Mouse (Mus musculus) liver, adult 2 months (tissue): Measurements from ENCODE around the gene Agr3. TPM values are rescaled to one million over a fixed set of nuclear protein-coding genes. Genes with fewer than 3 reads are reported as not detected.

ENCODE experiments used
- DNase-seq: peaks from one replicate; pipeline ENCODE4 v3.0.0-alpha.2; 2011; ENCODE audit warnings: low read depth, low spot score; ENCODE audit errors: extremely low read depth
- H3K27ac ChIP-seq: fragments of 200-500 bp; replicated peaks from 2 replicates; pipeline ENCODE4 v1.5.1; 2012; ENCODE audit warnings: low read depth, mild to moderate bottlenecking, control low read depth, inconsistent platforms, low read length; ENCODE audit not compliant: insufficient read depth
- H3K27me3 ChIP-seq: fragments of 200-500 bp; 2 replicates; pipeline ENCODE4 v1.6.1; 2012; ENCODE audit warnings: mild to moderate bottlenecking, moderate library complexity, low read length, inconsistent platforms; ENCODE audit not compliant: control insufficient read depth, insufficient read depth
- H3K36me3 ChIP-seq: fragments of 200-500 bp; 2 replicates; pipeline ENCODE4 v1.6.1; 2012; ENCODE audit warnings: low read length, inconsistent platforms; ENCODE audit not compliant: control insufficient read depth, insufficient read depth
- H3K4me1 ChIP-seq: fragments of 200-500 bp; 2 replicates; pipeline ENCODE4 v1.6.1; 2011; ENCODE audit warnings: low read length; ENCODE audit not compliant: control insufficient read depth, insufficient read depth
- H3K4me3 ChIP-seq: fragments of 200-500 bp; 2 replicates; pipeline ENCODE4 v1.5.1; 2011; ENCODE audit warnings: low read depth, mild to moderate bottlenecking, control low read depth, low read length, moderate library complexity; ENCODE audit not compliant: insufficient read depth
- H3K79me2 ChIP-seq: fragments of 200-500 bp; 2 replicates; pipeline ENCODE4 v1.6.1; 2012; ENCODE audit warnings: inconsistent platforms, mild to moderate bottlenecking, low read length, moderate library complexity; ENCODE audit not compliant: control insufficient read depth, insufficient read depth
- H3K9ac ChIP-seq: fragments of 200-500 bp; 2 replicates; pipeline ENCODE4 v1.6.1; 2012; ENCODE audit warnings: low read depth, mild to moderate bottlenecking, control low read depth, inconsistent platforms, low read length
- CTCF ChIP-seq: fragments of 200-500 bp; IDR thresholded peaks from 2 replicates; pipeline ENCODE4 v1.5.1; 2011; ENCODE audit warnings: low read depth, low read length, control low read depth
- POLR2A ChIP-seq: fragments of 200-500 bp; IDR thresholded peaks from 2 replicates; pipeline ENCODE4 v1.6.1; 2011; ENCODE audit warnings: low read length, control low read depth; ENCODE audit not compliant: insufficient read depth; ENCODE audit errors: extremely low read depth
- WGBS: fragments of 180-500 bp; shearing (Covaris S2); methylation state at CpG from one replicate; pipeline ENCODE4 v1.1.7; 2018; 5-methylcytosine and 5-hydroxymethylcytosine counted together
- polyA plus RNA-seq: library from polyadenylated mRNA; depleted of rRNA; stranded (reverse); fragments of >200 nt; gene quantifications from 2 replicates; pipeline ENCODE4 v1.2.3, GENCODE M21; 2012
- total RNA-seq: library from RNA; depleted of rRNA; stranded (reverse); fragments of >200 nt; gene quantifications from 2 replicates; pipeline ENCODE4 v1.2.3, GENCODE M21; 2014

The Agr3 gene
- total and polyA plus RNA-seq, 2 experiments: not detected

- H3K9ac ChIP-seq: no peak overlapping the region
- H3K27me3 ChIP-seq: no peaks in the 10 kb centered on the region
- H3K79me2 ChIP-seq: no peaks in the 10 kb centered on the region
- no peak overlapping the region for H3K27ac ChIP-seq
- whole genome bisulfite sequencing: 90% methylated on average over 3 of the region's 3 CpGs
- H3K4me1 ChIP-seq: no peaks in the 10 kb centered on the region
- no peak for TF ChIP-seq CTCF
- TF ChIP-seq POLR2A: no peak
- no peaks in the 10 kb centered on the region for H3K36me3 ChIP-seq
- DNase-seq: no peak
- no peak overlapping the region for H3K4me3 ChIP-seq
Observed at GRCm38 (mm10) chr12:35975898-35976297, 50.5 kb downstream of the Agr3 start.

GRCm38 (mm10) chr12:35977633-35978246, 52.3 kb downstream of the Agr3 start:
- DNase-seq: no peak
- 50% methylated on average over 6 of the region's 6 CpGs for WGBS
- TF ChIP-seq CTCF (no peak), POLR2A (no peak)
- Histone ChIP-seq H3K4me1 (no peaks in the 10 kb centered on the region; the same call in 1 of the 2 replicates), H3K9ac (no peak overlapping the region), H3K4me3 (no peak overlapping the region), H3K36me3 (no peaks in the 10 kb centered on the region), H3K27me3 (no peaks in the 10 kb centered on the region), H3K79me2 (no peaks in the 10 kb centered on the region), H3K27ac (no peak overlapping the region)

- Histone ChIP-seq H3K36me3 (no peaks in the 10 kb centered on the region), H3K27ac (no peak overlapping the region), H3K4me1 (no peaks in the 10 kb centered on the region; the same call in 1 of the 2 replicates), H3K79me2 (no peaks in the 10 kb centered on the region), H3K9ac (no peak overlapping the region), H3K27me3 (no peaks in the 10 kb centered on the region), H3K4me3 (no peak overlapping the region)
- TF ChIP-seq CTCF (no peak), POLR2A (no peak)
- WGBS: 55% methylated on average over 5 of the region's 5 CpGs
- DNase-seq: no peak
Observed at GRCm38 (mm10) chr12:35979625-35980024, 54.2 kb downstream of the Agr3 start.

DNA sequence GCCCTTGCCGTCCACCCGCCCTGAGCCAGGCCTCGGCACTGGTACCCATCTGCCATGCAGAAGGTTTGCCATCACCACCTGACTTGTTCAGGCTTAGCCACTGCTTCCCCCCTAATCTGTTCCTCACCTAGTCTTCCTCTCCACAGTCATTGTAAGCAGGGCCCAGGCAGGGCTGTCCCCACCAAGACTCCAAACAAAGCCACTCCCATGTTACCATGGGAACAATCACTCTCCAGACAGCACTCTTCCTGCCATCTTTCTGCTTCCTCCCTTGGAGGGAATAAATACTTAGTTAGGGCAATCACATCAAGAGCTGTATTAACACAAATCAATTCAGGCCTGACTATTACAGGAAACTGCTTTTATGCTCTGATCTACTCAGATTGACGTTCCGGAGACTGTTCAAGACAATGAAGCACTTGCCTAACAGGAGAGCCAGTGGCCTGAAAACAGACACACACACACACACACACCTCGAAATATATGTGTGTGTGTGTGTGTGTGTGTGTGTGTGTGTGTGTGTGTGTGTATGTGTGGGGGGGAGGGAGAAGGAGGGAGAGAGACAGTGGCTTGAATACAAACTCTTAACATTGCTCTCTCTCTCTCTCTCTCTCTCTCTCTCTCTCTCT, 56.4 kb downstream of the Agr3 start:
- H3K4me3 ChIP-seq: no peak overlapping the region
- no peaks in the 10 kb centered on the region for H3K27me3 ChIP-seq
- no peak for TF ChIP-seq POLR2A
- TF ChIP-seq CTCF: no peak
- H3K9ac ChIP-seq: no peak overlapping the region
- DNase-seq: no peak
- H3K36me3 ChIP-seq: no peaks in the 10 kb centered on the region
- 63% methylated on average over 6 of the region's 6 CpGs for WGBS
- H3K79me2 ChIP-seq: no peaks in the 10 kb centered on the region
- no peak overlapping the region for H3K27ac ChIP-seq
- H3K4me1 ChIP-seq: no peaks in the 10 kb centered on the region; the same call in 1 of the 2 replicates

- WGBS: 88% methylated on average over 9 of the region's 9 CpGs
- no peak for DNase-seq
- Histone ChIP-seq H3K79me2 (no peaks in the 10 kb centered on the region), H3K4me3 (no peak overlapping the region), H3K27me3 (no peaks in the 10 kb centered on the region), H3K9ac (no peak overlapping the region), H3K36me3 (no peaks in the 10 kb centered on the region), H3K4me1 (no peaks in the 10 kb centered on the region; the same call in 1 of the 2 replicates), H3K27ac (no peak overlapping the region)
- TF ChIP-seq POLR2A: no peak
- TF ChIP-seq CTCF: no peak
Observed at GRCm38 (mm10) chr12:35983472-35983871, 58.1 kb downstream of the Agr3 start.

- no peak for TF ChIP-seq CTCF
- no peak for TF ChIP-seq POLR2A
- Histone ChIP-seq H3K36me3 (no peaks in the 10 kb centered on the region), H3K4me1 (no peaks in the 10 kb centered on the region; the same call in 1 of the 2 replicates), H3K27ac (no peak overlapping the region), H3K9ac (no peak overlapping the region), H3K27me3 (no peaks in the 10 kb centered on the region), H3K79me2 (no peaks in the 10 kb centered on the region), H3K4me3 (no peak overlapping the region)
- DNase-seq: no peak
- 92% methylated on average over 5 of the region's 5 CpGs for WGBS
Observed at GRCm38 (mm10) chr12:35984743-35985142, 59.3 kb downstream of the Agr3 start.
